Mouse (Mus musculus) kidney, embryonic 15.5 days (tissue): ENCODE results near the gene Inka2. TPM values are rescaled to one million over a fixed set of nuclear protein-coding genes. Genes with fewer than 3 reads are reported as not detected.

ENCODE experiments used
- ATAC-seq: fragments of 200-750 bp; cut with Nextera tagmentation; replicated peaks from 2 replicates; pipeline ENCODE4 v1.8.0; 2017; ENCODE audit warnings: moderate TSS enrichment; ENCODE audit not compliant: low FRiP score
- H3K27ac ChIP-seq: fragments of 300-500 bp; sonication (generic); 2 replicates; pipeline ENCODE4 v1.5.1; 2015; ENCODE audit warnings: mild to moderate bottlenecking, inconsistent platforms
- H3K27me3 ChIP-seq: fragments of 300-500 bp; sonication (generic); 2 replicates; pipeline ENCODE4 v1.6.1; 2015; ENCODE audit warnings: inconsistent platforms
- H3K36me3 ChIP-seq: fragments of 300-500 bp; sonication (generic); 2 replicates; pipeline ENCODE4 v1.6.1; 2015; ENCODE audit warnings: inconsistent platforms
- H3K4me1 ChIP-seq: fragments of 300-500 bp; sonication (generic); 2 replicates; pipeline ENCODE4 v1.6.1; 2015; ENCODE audit warnings: inconsistent platforms
- H3K4me2 ChIP-seq: fragments of 300-500 bp; sonication (generic); 2 replicates; pipeline ENCODE4 v1.6.1; 2015; ENCODE audit warnings: moderate library complexity, mild to moderate bottlenecking, inconsistent platforms
- H3K4me3 ChIP-seq: fragments of 300-500 bp; sonication (generic); replicated peaks from 2 replicates; pipeline ENCODE4 v1.5.1; 2015; ENCODE audit warnings: mild to moderate bottlenecking, inconsistent platforms
- H3K9ac ChIP-seq: fragments of 300-500 bp; sonication (generic); 2 replicates; pipeline ENCODE4 v1.6.1; 2015; ENCODE audit warnings: mild to moderate bottlenecking, inconsistent platforms
- H3K9me3 ChIP-seq: fragments of 300-500 bp; sonication (generic); replicated peaks from 2 replicates; pipeline ENCODE4 v1.6.1; 2016; ENCODE audit warnings: inconsistent platforms
- WGBS: fragments of 180-500 bp; shearing (Covaris S2); methylation state at CpG from one replicate; pipeline ENCODE4 v1.1.7; 2015; ENCODE audit warnings: mixed read lengths; 5-methylcytosine and 5-hydroxymethylcytosine counted together
- polyA plus RNA-seq: library from polyadenylated mRNA; unstranded; fragments of >200 nt; fragmentation: Nextera tagmentation; extraction: Ambion mirVana; gene quantifications from 2 replicates; pipeline ENCODE4 v1.2.1, GENCODE M21; 2015

Gene Inka2
- polyA plus RNA-seq, 1 experiment from 2014 or later, result 1.7 TPM

- WGBS, result 90% methylated on average over 7 of the region's 7 CpGs
- Histone ChIP-seq H3K27ac (no peak overlapping the region), H3K36me3 (peaks cover 33% of the 10 kb centered on the region), H3K4me3 (no peak overlapping the region), H3K27me3 (no peaks in the 10 kb centered on the region), H3K4me2 (no peak overlapping the region), H3K9me3 (no peaks in the 10 kb centered on the region), H3K4me1 (no peaks in the 10 kb centered on the region), H3K9ac (no peak overlapping the region)
- ATAC-seq, result no peak
These were observed 32.7 kb downstream of the Inka2 start for GRCm38 (mm10) chr3:105737070-105737469.

GRCm38 (mm10) chr3:105737666-105738065, 33.3 kb downstream of the Inka2 start:
- WGBS, result 83% methylated on average over 3 of the region's 3 CpGs
- ATAC-seq, result no peak
- H3K9me3 ChIP-seq, result no peaks in the 10 kb centered on the region
- peaks cover 30% of the 10 kb centered on the region for H3K36me3 ChIP-seq
- H3K27me3 ChIP-seq, result no peaks in the 10 kb centered on the region
- H3K27ac ChIP-seq, result no peak overlapping the region
- no peak overlapping the region for H3K4me2 ChIP-seq
- no peaks in the 10 kb centered on the region for H3K4me1 ChIP-seq
- no peak overlapping the region for H3K4me3 ChIP-seq
- no peak overlapping the region for H3K9ac ChIP-seq

- Histone ChIP-seq H3K9ac (no peak overlapping the region), H3K36me3 (peaks cover 15% of the 10 kb centered on the region), H3K27ac (no peak overlapping the region), H3K9me3 (no peaks in the 10 kb centered on the region), H3K27me3 (no peaks in the 10 kb centered on the region), H3K4me1 (no peaks in the 10 kb centered on the region), H3K4me2 (no peak overlapping the region), H3K4me3 (no peak overlapping the region)
- ATAC-seq, result no peak
- 81% methylated on average over 2 of the region's 2 CpGs for WGBS
These were observed 42.1 kb downstream of the Inka2 start for GRCm38 (mm10) chr3:105746542-105746941.

- H3K27me3 ChIP-seq, result no peaks in the 10 kb centered on the region
- no peak overlapping the region for H3K4me3 ChIP-seq
- no peaks in the 10 kb centered on the region for H3K4me1 ChIP-seq
- no peak overlapping the region for H3K27ac ChIP-seq
- peaks cover 15% of the 10 kb centered on the region for H3K36me3 ChIP-seq
- WGBS, result 86% methylated on average over 2 of the region's 2 CpGs
- H3K9me3 ChIP-seq, result no peaks in the 10 kb centered on the region
- no peak overlapping the region for H3K9ac ChIP-seq
- H3K4me2 ChIP-seq, result no peak overlapping the region
- no peak for ATAC-seq
These were observed 46.4 kb downstream of the Inka2 start for GRCm38 (mm10) chr3:105750810-105751209.

- 87% methylated on average over 3 of the region's 3 CpGs for WGBS
- no peak overlapping the region for H3K9ac ChIP-seq
- no peaks in the 10 kb centered on the region for H3K4me1 ChIP-seq
- no peak overlapping the region for H3K27ac ChIP-seq
- H3K36me3 ChIP-seq, result peaks cover 5% of the 10 kb centered on the region
- no peaks in the 10 kb centered on the region for H3K27me3 ChIP-seq
- no peaks in the 10 kb centered on the region for H3K9me3 ChIP-seq
- no peak overlapping the region for H3K4me2 ChIP-seq
- no peak for ATAC-seq
- H3K4me3 ChIP-seq, result no peak overlapping the region
These were observed 49.8 kb downstream of the Inka2 start for GRCm38 (mm10) chr3:105754184-105754583.

- Histone ChIP-seq H3K9me3 (no peaks in the 10 kb centered on the region), H3K4me3 (no peak overlapping the region), H3K4me2 (no peak overlapping the region), H3K27me3 (no peaks in the 10 kb centered on the region), H3K27ac (no peak overlapping the region), H3K36me3 (no peaks in the 10 kb centered on the region), H3K9ac (no peak overlapping the region), H3K4me1 (no peaks in the 10 kb centered on the region)
- WGBS, result 96% methylated on average over 9 of the region's 9 CpGs
- no peak for ATAC-seq
These were observed 50.7 kb downstream of the Inka2 start for GRCm38 (mm10) chr3:105755123-105755522.

- no peak overlapping the region for H3K4me3 ChIP-seq
These were observed 52.1 kb downstream of the Inka2 start for GRCm38 (mm10) chr3:105756505-105756904.

GRCm38 (mm10) chr3:105757323-105758083, 53.1 kb downstream of the Inka2 start:
- H3K9me3 ChIP-seq, result no peaks in the 10 kb centered on the region
- ATAC-seq, result no peak
- H3K4me2 ChIP-seq, result no peak overlapping the region
- H3K4me1 ChIP-seq, result no peaks in the 10 kb centered on the region
- 80% methylated on average over 6 of the region's 6 CpGs for WGBS
- H3K36me3 ChIP-seq, result no peaks in the 10 kb centered on the region
- no peak overlapping the region for H3K4me3 ChIP-seq
- H3K27ac ChIP-seq, result no peak overlapping the region
- no peaks in the 10 kb centered on the region for H3K27me3 ChIP-seq
- no peak overlapping the region for H3K9ac ChIP-seq

More at GRCm38 (mm10) chr3:105756505-105756904, 52.1 kb downstream of the Inka2 start:
- ATAC-seq, result no peak
- Histone ChIP-seq H3K4me1 (no peaks in the 10 kb centered on the region), H3K9me3 (no peaks in the 10 kb centered on the region), H3K4me2 (no peak overlapping the region), H3K9ac (no peak overlapping the region), H3K36me3 (no peaks in the 10 kb centered on the region), H3K27ac (no peak overlapping the region), H3K27me3 (no peaks in the 10 kb centered on the region)
- WGBS, result 76% methylated on average over 2 of the region's 2 CpGs

- Histone ChIP-seq H3K4me3 (no peak overlapping the region), H3K27me3 (no peaks in the 10 kb centered on the region), H3K4me2 (no peak overlapping the region), H3K9me3 (no peaks in the 10 kb centered on the region), H3K4me1 (peaks cover under 1% of the 10 kb centered on the region; the same call in 1 of the 2 replicates), H3K9ac (no peak overlapping the region), H3K27ac (no peak overlapping the region), H3K36me3 (no peaks in the 10 kb centered on the region)
- ATAC-seq, result no peak
These were observed 53.7 kb downstream of the Inka2 start for GRCm38 (mm10) chr3:105758098-105758497.

GRCm38 (mm10) chr3:105758658-105759057, 54.3 kb downstream of the Inka2 start:
- ATAC-seq, result no peak
- WGBS, result 84% methylated on average over 4 of the region's 4 CpGs
- peaks cover 6% of the 10 kb centered on the region; the same call in 1 of the 2 replicates for H3K4me1 ChIP-seq
- no peaks in the 10 kb centered on the region for H3K36me3 ChIP-seq
- H3K9ac ChIP-seq, result no peak overlapping the region
- H3K27ac ChIP-seq, result no peak overlapping the region
- no peak overlapping the region for H3K4me3 ChIP-seq
- H3K4me2 ChIP-seq, result no peak overlapping the region
- H3K9me3 ChIP-seq, result no peaks in the 10 kb centered on the region
- H3K27me3 ChIP-seq, result no peaks in the 10 kb centered on the region

- Histone ChIP-seq H3K9me3 (no peaks in the 10 kb centered on the region), H3K27ac (no peak overlapping the region), H3K9ac (no peak overlapping the region), H3K4me1 (peaks cover 7% of the 10 kb centered on the region; the same call in 1 of the 2 replicates), H3K27me3 (no peaks in the 10 kb centered on the region), H3K4me2 (no peak overlapping the region), H3K36me3 (no peaks in the 10 kb centered on the region), H3K4me3 (no peak overlapping the region)
- 95% methylated on average over 3 of the region's 3 CpGs for WGBS
- no peak for ATAC-seq
These were observed 55.7 kb downstream of the Inka2 start for GRCm38 (mm10) chr3:105760063-105760462.

GRCm38 (mm10) chr3:105763132-105763851, 58.9 kb downstream of the Inka2 start:
- H3K27me3 ChIP-seq, result no peaks in the 10 kb centered on the region
- no peak overlapping the region for H3K27ac ChIP-seq
- no peak overlapping the region for H3K4me3 ChIP-seq
- H3K4me2 ChIP-seq, result no peak overlapping the region
- H3K9me3 ChIP-seq, result no peaks in the 10 kb centered on the region
- no peak overlapping the region for H3K9ac ChIP-seq
- ATAC-seq, result no peak
- no peaks in the 10 kb centered on the region for H3K36me3 ChIP-seq
- peaks cover 7% of the 10 kb centered on the region; the same call in 1 of the 2 replicates for H3K4me1 ChIP-seq
- WGBS, result 69% methylated on average over 4 of the region's 4 CpGs
